8 mouse cellular contexts compared by ENCODE assay signal in genomic region chr11:3371599-3372295, GRCm38 (mm10). TPM values are rescaled to one million over a fixed set of nuclear protein-coding genes. Genes with fewer than 3 reads are reported as not detected.
DNase-seq lines count a peak whose midpoint lies in the region; ATAC-seq and TF ChIP-seq lines count a peak whose summit lies in the region.

No protein-coding gene starts in this region.

- H3K4me1 ChIP-seq in embryonic fibroblast, embryonic 13.5 days (ENCODE audit: control insufficient read depth, insufficient read depth, low read length): peaks cover 17% of the 10 kb centered on the region
- peaks cover 54% of the 10 kb centered on the region for H3K4me1 ChIP-seq in intestine, embryonic 16.5 days (ENCODE audit: control insufficient read depth, insufficient read depth, low read length)
- H3K4me1 ChIP-seq in neural tube, embryonic 12.5 days: peaks cover 45% of the 10 kb centered on the region

- intact Hi-C loops in left cerebral cortex, adult 2 months (cut with DNase I): no loop called here
- intact Hi-C loops in left cerebral cortex, postnatal 14 days (cut with DNase I): no loop called here
- intact Hi-C loops in left cerebral cortex, postnatal 10 days (cut with DNase I): no loop called here

- peak; percentile 19 for ATAC-seq in intestine, embryonic 16.5 days
- peak; percentile 42 for ATAC-seq in neural tube, embryonic 12.5 days (ENCODE audit: low FRiP score, low read depth)

- TF ChIP-seq POLR2A in embryonic fibroblast, embryonic 13.5 days (IDR thresholded peaks at IDR 0.05; ENCODE audit: low read depth, low read length): no peak

- WGBS in intestine, embryonic 16.5 days: 21% methylated on average over 7 of the region's 7 CpGs
- 26% methylated on average over 7 of the region's 7 CpGs for WGBS in neural tube, embryonic 12.5 days

- TF ChIP-seq CTCF in left cerebral cortex, adult 2 months (IDR thresholded peaks at IDR 0.05): no peak
- no peak for TF ChIP-seq CTCF in embryonic fibroblast, embryonic 13.5 days (IDR thresholded peaks at IDR 0.05; ENCODE audit: borderline replicate concordance, insufficient read depth, low read length)

- H3K36me3 ChIP-seq in intestine, embryonic 16.5 days (ENCODE audit: control insufficient read depth, insufficient read depth, low read length): no peaks in the 10 kb centered on the region
- no peaks in the 10 kb centered on the region for H3K36me3 ChIP-seq in neural tube, embryonic 12.5 days

- H3K27ac ChIP-seq in left cerebral cortex, adult 2 months: peak overlapping the region; percentile 87
- peak overlapping the region; percentile 25 for H3K27ac ChIP-seq in embryonic fibroblast, embryonic 13.5 days (ENCODE audit: insufficient read depth, low read length)
- peak overlapping the region; percentile 72 for H3K27ac ChIP-seq in intestine, embryonic 16.5 days (ENCODE audit: low read length)
- H3K27ac ChIP-seq in neural tube, embryonic 12.5 days: peak overlapping the region; percentile 67

- no peaks in the 10 kb centered on the region for H3K27me3 ChIP-seq in intestine, embryonic 16.5 days (replicated peaks; ENCODE audit: control insufficient read depth, insufficient read depth, low read length)
- H3K27me3 ChIP-seq in neural tube, embryonic 12.5 days (replicated peaks): no peaks in the 10 kb centered on the region

- H3K9ac ChIP-seq in intestine, embryonic 16.5 days (ENCODE audit: low read depth, low read length): peak overlapping the region; percentile 71
- H3K9ac ChIP-seq in neural tube, embryonic 12.5 days: peak overlapping the region; percentile 80

- H3K4me3 ChIP-seq in left cerebral cortex, adult 2 months: peak overlapping the region; percentile 77
- peak overlapping the region; percentile 33 for H3K4me3 ChIP-seq in embryonic fibroblast, embryonic 13.5 days (ENCODE audit: insufficient read depth, low read length)
- H3K4me3 ChIP-seq in intestine, embryonic 16.5 days (ENCODE audit: low read length): peak overlapping the region; percentile 58
- peak overlapping the region; percentile 59 for H3K4me3 ChIP-seq in neural tube, embryonic 12.5 days

- peak overlapping the region; percentile 75 for H3K4me2 ChIP-seq in intestine, embryonic 16.5 days (ENCODE audit: low read depth, low read length)
- H3K4me2 ChIP-seq in neural tube, embryonic 12.5 days (replicated peaks): peak overlapping the region; percentile 82

- no peak for DNase-seq in left cerebral cortex, adult 2 months (ENCODE audit: extremely low spot score in 1 of 2, low spot score in 2 of 2)
- DNase-seq in left cerebral cortex, postnatal 14 days (ENCODE audit: low spot score in 2 of 2): no peak
- DNase-seq in left cerebral cortex, postnatal 10 days (ENCODE audit: extremely low spot score in 1 of 2, low spot score in 2 of 2): no peak
- no peak for DNase-seq in frontal cortex, postnatal 14 days (ENCODE audit: low spot score in 2 of 2)
- DNase-seq in retina, embryonic 14.5 days (ENCODE audit: low spot score): no peak

- no peaks in the 10 kb centered on the region for H3K9me3 ChIP-seq in intestine, embryonic 16.5 days (ENCODE audit: control insufficient read depth, low read length)
- no peaks in the 10 kb centered on the region for H3K9me3 ChIP-seq in neural tube, embryonic 12.5 days

RNA-seq across cellular contexts. Expression of gene Limk2, which starts 37.2 kb away (rescaled TPM):
- 100 to 1,000 TPM in 1 of 2 experiments, 10 to 100 TPM in 1; 97.5 to 109 TPM for total RNA-seq in left cerebral cortex, adult 2 months (2021)
- 100 to 1,000 TPM; 101 to 104 TPM for total RNA-seq in left cerebral cortex, postnatal 14 days (2021)
- 58.3 and 68.6 TPM in 2 replicates for polyA plus RNA-seq in embryonic fibroblast, embryonic 13.5 days (2011; ENCODE audit: insufficient read length, low read depth, missing spikeins)
- 81.3 and 90.6 TPM in 2 replicates for polyA plus RNA-seq in intestine, embryonic 16.5 days (2015; fragmentation: Nextera tagmentation; extraction: Ambion mirVana)
- 117 and 121 TPM in 2 replicates for polyA plus RNA-seq in neural tube, embryonic 12.5 days (2016; fragmentation: Nextera tagmentation; extraction: Ambion mirVana)
- total RNA-seq in left cerebral cortex, postnatal 10 days (2021): 100 to 1,000 TPM; 123 to 126 TPM

RNA-seq across cellular contexts. Expression of gene Pik3ip1, which starts 41.5 kb away (rescaled TPM):
- total RNA-seq in left cerebral cortex, adult 2 months (2021): 10 to 100 TPM; 28.1 to 31.5 TPM
- total RNA-seq in left cerebral cortex, postnatal 14 days (2021): 10 to 100 TPM; 25.7 to 26.5 TPM
- 21.1 and 22.8 TPM in 2 replicates for polyA plus RNA-seq in embryonic fibroblast, embryonic 13.5 days (2011; ENCODE audit: insufficient read length, low read depth, missing spikeins)
- 7.3 and 8.8 TPM in 2 replicates for polyA plus RNA-seq in intestine, embryonic 16.5 days (2015; fragmentation: Nextera tagmentation; extraction: Ambion mirVana)
- polyA plus RNA-seq in neural tube, embryonic 12.5 days (2016; fragmentation: Nextera tagmentation; extraction: Ambion mirVana): 21.2 and 22.6 TPM in 2 replicates
- total RNA-seq in left cerebral cortex, postnatal 10 days (2021): 10 to 100 TPM; 20.5 to 24.0 TPM

Comparison
In these comparisons a context has a peak if more than half of its experiments do, and no peak if none do; other contexts are left out.
1. H3K27ac ChIP-seq: peak in every context shown above with its lines; median percentile 87 in left cerebral cortex, adult 2 months; 72 in intestine, embryonic 16.5 days; 67 in neural tube, embryonic 12.5 days; 25 in embryonic fibroblast, embryonic 13.5 days.